Mouse (Mus musculus): ENCODE results near the gene Gm10188.

GRCm38 (mm10) chr1:132233566-132233965 lies 4.0 kb upstream of the Gm10188 start:
- TF ChIP-seq EP300 (IDR thresholded peaks at IDR 0.05; ENCODE audit: insufficient read depth, low read depth, low read length): no peak
- no peak for TF ChIP-seq POLR2A (IDR thresholded peaks at IDR 0.05; ENCODE audit: insufficient read depth, low read depth, low read length)
- peak; percentile 19 for TF ChIP-seq CTCF (IDR thresholded peaks at IDR 0.05)

All from heart, adult 2 months (tissue).